ENCODE assay signal across 8 mouse cellular contexts in genomic region chr13:91462893-91463481, GRCm38 (mm10). TPM values are rescaled to one million over a fixed set of nuclear protein-coding genes. Genes with fewer than 3 reads are reported as not detected.
DNase-seq lines count a peak whose midpoint lies in the region; ATAC-seq and TF ChIP-seq lines count a peak whose summit lies in the region.

No protein-coding gene starts in this region.

- H3K36me3 ChIP-seq in CH12.LX (replicated peaks in 1 of 2; ENCODE audit: control insufficient read depth in 1 of 2, insufficient read depth in 1 of 2, low read length in 1 of 2) = no peaks in the 10 kb centered on the region
- H3K36me3 ChIP-seq in kidney, postnatal 0 days (ENCODE audit: insufficient read depth, low read length) = no peaks in the 10 kb centered on the region
- H3K36me3 ChIP-seq in stomach, postnatal 0 days (ENCODE audit: control insufficient read depth, insufficient read depth, low read length) = no peaks in the 10 kb centered on the region

- H3K79me2 ChIP-seq in CH12.LX (replicated peaks; ENCODE audit: control insufficient read depth, extremely low read depth, insufficient read depth, poor library complexity, severe bottlenecking) = no peaks in the 10 kb centered on the region

- 19% methylated on average over 9 of the region's 9 CpGs for WGBS in kidney, postnatal 0 days
- WGBS in stomach, postnatal 0 days = 15% methylated on average over 9 of the region's 9 CpGs

- no peak for TF ChIP-seq POLR2A in CH12.LX (IDR thresholded peaks at IDR 0.05; ENCODE audit: low read depth, low read length)

- peak; percentile 26 for TF ChIP-seq RAD21 in CH12.LX (IDR thresholded peaks at IDR 0.05; ENCODE audit: low read depth, low read length)

- ATAC-seq in kidney, postnatal 0 days (replicated peaks; ENCODE audit: low FRiP score, low read depth) = no peak
- no peak for ATAC-seq in stomach, postnatal 0 days (ENCODE audit: low FRiP score, low TSS enrichment)

- H3K27me3 ChIP-seq in CH12.LX (replicated peaks) = peaks cover 22% of the 10 kb centered on the region
- no peaks in the 10 kb centered on the region for H3K27me3 ChIP-seq in kidney, postnatal 0 days (ENCODE audit: insufficient read depth, low read length)
- H3K27me3 ChIP-seq in stomach, postnatal 0 days (ENCODE audit: control insufficient read depth, insufficient read depth, low read length) = no peaks in the 10 kb centered on the region

- no peaks in the 10 kb centered on the region for H3K9me3 ChIP-seq in CH12.LX (replicated peaks; ENCODE audit: low read length)
- no peaks in the 10 kb centered on the region for H3K9me3 ChIP-seq in kidney, postnatal 0 days (replicated peaks; ENCODE audit: low read length)
- no peaks in the 10 kb centered on the region for H3K9me3 ChIP-seq in stomach, postnatal 0 days (ENCODE audit: control insufficient read depth, low read length)

- in situ Hi-C loops in CH12.LX (cut with MboI; ENCODE audit: low pct_ligation_motif_present, low pct_unique_long_range_greater_than_20kb, low sequenced_read_pairs) = loop anchor here (25.0 kb wide), 2 partner anchors 174 to 526 kb away; no protein-coding TSS in a partner anchor

- dilution Hi-C loops in CH12.LX (cut with MboI; ENCODE audit: extremely low pct_ligation_motif_present, extremely low pct_unique_long_range_greater_than_20kb, low sequenced_read_pairs) = no loop called here

- no peak overlapping the region for H3K27ac ChIP-seq in CH12.LX (ENCODE audit: insufficient read depth, low read depth)
- no peak overlapping the region for H3K27ac ChIP-seq in kidney, postnatal 0 days
- H3K27ac ChIP-seq in stomach, postnatal 0 days (replicated peaks) = no peak overlapping the region

- no peak for TF ChIP-seq EP300 in CH12.LX (IDR thresholded peaks at IDR 0.05; ENCODE audit: low read length)
- no peak for TF ChIP-seq EP300 in stomach, postnatal 0 days (optimal IDR thresholded peaks at IDR 0.05)

- H3K9ac ChIP-seq in CH12.LX (ENCODE audit: insufficient read depth, low read depth) = no peak overlapping the region
- no peak overlapping the region for H3K9ac ChIP-seq in kidney, postnatal 0 days (ENCODE audit: low read depth, low read length)
- no peak overlapping the region for H3K9ac ChIP-seq in stomach, postnatal 0 days (ENCODE audit: low read length)

- peak in 1 of 2 experiments; percentile 36; a peak in 2 of 4 replicates for TF ChIP-seq CTCF in CH12.LX (conservative IDR thresholded peaks at IDR 0.05 in 1 of 2, IDR thresholded peaks at IDR 0.05 in 1 of 2; ENCODE audit: low read depth in 2 of 2, low read length in 2 of 2)
- TF ChIP-seq CTCF in kidney, postnatal 0 days (IDR thresholded peaks at IDR 0.05; ENCODE audit: low read depth) = peak; percentile 66
- TF ChIP-seq CTCF in stomach, postnatal 0 days (IDR thresholded peaks at IDR 0.05; ENCODE audit: low read depth) = peak; percentile 67

- H3K4me3 ChIP-seq in CH12.LX (replicated peaks in 1 of 3; ENCODE audit: low read depth in 2 of 3, low read length in 2 of 3, poor library complexity in 1 of 3) = no peak overlapping the region
- no peak overlapping the region for H3K4me3 ChIP-seq in kidney, postnatal 0 days (replicated peaks; ENCODE audit: low read depth, low read length)
- H3K4me3 ChIP-seq in stomach, postnatal 0 days (ENCODE audit: low read depth, low read length) = no peak overlapping the region

- DNase-seq in adrenal gland, adult (ENCODE audit: inconsistent age in 2 of 2, low spot score in 1 of 2) = peak; percentile 14 to 64
- no peak for DNase-seq in adrenal gland, adult 18-20 months (ENCODE audit: low spot score in 2 of 2)
- no peak for DNase-seq in CH12.LX (ENCODE audit: extremely low read depth)
- peak; percentile 36 for DNase-seq in fibroblast of lung, adult 2 months (ENCODE audit: low read depth)
- peak; percentile 86 for DNase-seq in kidney, postnatal 0 days (ENCODE audit: low spot score)
- DNase-seq in lung, postnatal 10 days = peak; percentile 25
- no peak for DNase-seq in stomach, postnatal 0 days (ENCODE audit: low spot score)
- DNase-seq in urinary bladder, adult 2 months (ENCODE audit: low spot score) = no peak

- H3K4me2 ChIP-seq in CH12.LX (ENCODE audit: insufficient read depth, low read depth, poor library complexity, severe bottlenecking) = no peak overlapping the region
- peak overlapping the region; percentile 96 for H3K4me2 ChIP-seq in kidney, postnatal 0 days (ENCODE audit: low read length)
- H3K4me2 ChIP-seq in stomach, postnatal 0 days (replicated peaks; ENCODE audit: low read depth) = peak overlapping the region; percentile 70; the same call in 1 of the 2 replicates

- H3K4me1 ChIP-seq in CH12.LX (ENCODE audit: control insufficient read depth in 1 of 2, insufficient read depth in 2 of 2) = peaks cover 0 to 7% of the 10 kb centered on the region in 2 experiments; a peak in 3 of 4 replicates
- H3K4me1 ChIP-seq in kidney, postnatal 0 days (replicated peaks; ENCODE audit: insufficient read depth, low read length) = peaks cover 3% of the 10 kb centered on the region; the same call in 1 of the 2 replicates
- H3K4me1 ChIP-seq in stomach, postnatal 0 days (replicated peaks; ENCODE audit: control insufficient read depth, insufficient read depth) = no peaks in the 10 kb centered on the region

TF ChIP-seq in CH12.LX, 34 proteins besides CTCF, POLR2A, EP300 and RAD21:
- TF ChIP-seq TBP (conservative IDR thresholded peaks at IDR 0.05; ENCODE audit: low read depth, low read length) (no peak), MEF2A (IDR thresholded peaks at IDR 0.05; ENCODE audit: borderline replicate concordance, low read depth, low read length) (no peak), USF1 (IDR thresholded peaks at IDR 0.05; ENCODE audit: low read depth, low read length) (no peak)

RNA-seq across cellular contexts. Expression of gene Ssbp2, which starts 2.9 kb away (rescaled TPM):
- total RNA-seq in adrenal gland, adult 18-20 months (2021) = 10 to 100 TPM; 20.1 to 28.4 TPM
- total RNA-seq in CH12.LX (2012; rRNA removed) (1.8 and 1.9 TPM in 2 replicates), CH12.LX (2014; rRNA removed) (3.5 and 3.6 TPM in 2 replicates)
- 1.9 and 2.8 TPM in 2 replicates for polyA plus RNA-seq in CH12.LX (2012; ENCODE audit: insufficient read length, low read depth)
- polyA plus RNA-seq in kidney, postnatal 0 days (2015; fragmentation: Nextera tagmentation; extraction: Ambion mirVana) = 77.7 and 82.8 TPM in 2 replicates
- polyA plus RNA-seq in stomach, postnatal 0 days (2015; fragmentation: Nextera tagmentation; extraction: Ambion mirVana) = 59.2 and 69.0 TPM in 2 replicates
- 74.8 and 92.7 TPM in 2 replicates for polyA plus RNA-seq in urinary bladder, adult 2 months (2012; rRNA removed)

Comparison
In these comparisons a context has a peak if more than half of its experiments do, and no peak if none do; other contexts are left out.
1. DNase-seq: peak in adrenal gland, adult (2 of 2), fibroblast of lung, adult 2 months (single experiment), kidney, postnatal 0 days (single experiment) and lung, postnatal 10 days (single experiment); none in adrenal gland, adult 18-20 months (0 of 2), CH12.LX (single experiment), stomach, postnatal 0 days (single experiment) and urinary bladder, adult 2 months (single experiment).
2. RNA of gene Ssbp2, which starts 2.9 kb away (polyA plus RNA-seq): 74.8 to 92.7 TPM in urinary bladder, adult 2 months, 77.7 to 82.8 TPM in kidney, postnatal 0 days and 59.2 to 69.0 TPM in stomach, postnatal 0 days; 1.9 to 2.8 TPM in CH12.LX; every median in the first group is over 10 times any median in the second.